Mouse (Mus musculus) T-helper 1 cell (primary cell): Measurements from ENCODE around the gene Ccer2.

Experiments used
- in situ Hi-C: fragments of 300-600 bp; cut with MboI, MseI; formaldehyde crosslinking; loops from one replicate; pipeline ENCODE4 v1.15.1; 2025; ENCODE audit warnings: high pct_unique_total_duplicates

Gene Ccer2

DNA sequence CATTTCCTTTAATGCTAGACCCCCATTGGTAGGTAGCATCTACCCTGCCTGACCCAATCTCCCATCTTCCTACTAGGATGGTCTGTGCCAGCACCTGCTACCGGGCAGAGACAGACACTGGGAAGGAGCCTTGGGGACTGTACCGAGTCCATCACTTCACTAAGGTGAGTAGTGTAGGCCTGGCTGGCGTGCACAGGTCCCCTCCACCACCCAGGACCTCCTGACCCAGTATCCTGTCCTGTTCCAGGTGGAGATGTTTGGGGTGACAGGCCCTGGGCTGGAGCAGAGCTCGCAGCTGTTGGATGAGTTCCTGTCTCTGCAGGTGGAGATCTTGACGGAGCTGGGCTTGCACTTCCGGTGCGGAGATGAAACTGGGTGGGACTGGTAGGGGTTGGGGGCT, 6.0 kb upstream of the Ccer2 start:
- in situ Hi-C loops = no loop called here

GRCm38 (mm10) chr7:28758623-28759022, 2.6 kb downstream of the Ccer2 start:
- in situ Hi-C loops = no loop called here

GRCm38 (mm10) chr7:28761907-28762306, 5.9 kb downstream of the Ccer2 start:
- in situ Hi-C loops = loop anchor here (5.0 kb wide), 1 partner anchor 1780 kb away; no protein-coding TSS in a partner anchor

DNA sequence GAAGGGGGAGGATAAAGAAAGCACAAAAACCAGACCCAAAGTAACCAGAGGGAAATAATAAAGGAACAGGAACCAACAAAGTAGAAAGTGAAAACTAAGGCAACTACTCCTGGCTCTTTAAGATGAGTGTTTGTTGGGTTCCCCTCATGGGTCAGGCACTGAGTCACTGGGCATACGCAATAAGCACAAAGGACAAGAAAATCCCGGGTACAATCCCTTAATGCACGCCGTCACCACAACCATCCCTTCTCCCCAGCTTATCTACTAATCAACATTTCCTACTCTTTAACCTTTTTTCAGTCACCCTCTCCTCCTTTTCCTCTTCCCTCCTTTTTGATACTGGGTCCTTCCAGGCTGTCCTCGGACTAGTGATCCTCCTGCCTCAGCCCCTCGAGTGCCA, 9.2 kb downstream of the Ccer2 start:
- in situ Hi-C loops = no loop called here

GRCm38 (mm10) chr7:28766173-28766879, 10.4 kb downstream of the Ccer2 start, which contains the start of gene Sirt2:
Gene Sirt2, plus strand, starts transcription at chr7:28766735.
- in situ Hi-C loops = no loop called here

DNA sequence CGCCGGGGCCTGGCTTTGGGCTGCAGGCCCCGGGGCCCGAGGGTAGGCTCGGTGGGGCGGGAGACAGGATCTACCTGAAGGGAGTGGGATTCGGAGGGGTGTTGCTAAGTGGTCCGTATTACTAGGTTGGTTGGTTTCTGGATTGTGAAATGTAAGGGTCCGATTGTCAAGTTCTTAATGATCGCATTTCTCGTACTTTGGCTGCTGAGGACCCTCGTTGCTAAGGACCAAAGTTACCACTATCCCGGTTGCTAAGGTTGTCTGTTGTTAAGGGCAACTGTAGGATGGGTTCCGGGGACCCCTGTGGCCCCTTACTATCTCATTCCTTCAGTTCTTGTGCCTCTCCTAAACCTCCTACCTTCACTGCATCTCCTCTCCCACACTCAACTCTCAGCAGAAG, 10.9 kb downstream of the Ccer2 start:
- in situ Hi-C loops = no loop called here

- in situ Hi-C loops = no loop called here
Measured at GRCm38 (mm10) chr7:28767462-28767965, 11.5 kb downstream of the Ccer2 start, which contains the start of gene Nfkbib. Gene Nfkbib, minus strand, starts transcription at chr7:28767512.

- in situ Hi-C loops = no loop called here
Measured at GRCm38 (mm10) chr7:28769414-28769958, 13.5 kb downstream of the Ccer2 start.

DNA sequence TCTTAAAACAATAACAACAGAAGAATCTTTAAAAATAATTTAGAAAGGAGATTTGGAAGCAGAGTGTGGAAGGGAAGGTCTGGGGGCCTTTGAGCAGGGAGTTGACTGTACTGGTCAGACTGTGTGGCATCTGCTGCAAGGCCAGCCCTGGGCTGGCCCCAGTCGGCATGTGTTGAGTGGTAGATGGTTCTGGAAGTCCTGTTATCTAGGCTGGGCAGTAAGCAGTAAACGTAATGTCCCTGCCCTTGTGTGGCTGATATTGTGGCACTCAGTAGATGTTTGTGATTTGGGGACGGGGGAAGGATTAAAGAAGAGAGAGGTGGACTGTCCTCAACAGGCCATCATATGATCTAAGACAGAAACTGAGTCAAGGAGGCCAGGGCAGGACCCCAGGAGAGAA, 14.3 kb downstream of the Ccer2 start:
- in situ Hi-C loops = no loop called here

GRCm38 (mm10) chr7:28771867-28772266, 15.9 kb downstream of the Ccer2 start:
- in situ Hi-C loops = no loop called here

- in situ Hi-C loops = no loop called here
Measured at GRCm38 (mm10) chr7:28773163-28773562, 17.2 kb downstream of the Ccer2 start.

DNA sequence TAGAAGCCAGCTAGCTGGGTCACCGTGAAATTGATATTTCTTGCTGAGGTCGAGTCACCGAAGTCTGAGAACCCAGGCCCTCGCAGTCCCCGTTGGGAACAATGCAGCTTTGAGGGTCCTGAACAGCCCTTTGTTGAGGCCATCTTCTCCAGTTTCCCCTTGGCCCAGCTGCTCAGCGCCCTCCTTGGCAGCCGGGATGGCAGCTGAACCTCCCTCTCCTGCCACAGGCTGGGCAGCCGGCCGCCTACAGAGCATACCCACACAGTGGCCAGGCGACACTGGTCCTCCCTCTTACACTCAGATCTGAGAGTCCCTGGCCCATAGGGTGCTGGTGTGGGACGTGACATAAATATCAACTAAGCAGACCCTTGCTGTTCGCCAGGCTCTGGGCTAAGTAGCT, 18.2 kb downstream of the Ccer2 start:
- in situ Hi-C loops = no loop called here

DNA sequence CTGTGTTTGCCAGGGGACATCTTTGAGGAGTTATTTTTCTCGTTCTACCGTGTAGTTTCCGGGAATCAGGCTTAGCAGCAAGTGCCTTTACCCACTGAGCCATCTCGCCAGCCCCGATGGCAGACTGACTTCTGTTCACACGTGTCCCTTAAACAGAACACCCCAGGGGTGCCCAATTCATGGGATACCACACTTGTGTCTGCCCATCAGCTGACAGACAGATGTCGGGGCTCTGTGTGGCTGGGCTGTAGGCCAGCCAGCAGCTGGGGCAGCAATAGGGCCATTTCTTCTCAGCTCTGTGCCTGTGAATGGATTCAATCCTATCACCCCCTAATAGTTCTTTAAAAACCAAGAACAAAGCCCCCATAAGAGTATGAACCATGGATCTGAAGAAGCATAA, 19.2 kb downstream of the Ccer2 start:
- in situ Hi-C loops = no loop called here

- in situ Hi-C loops = no loop called here
Measured at GRCm38 (mm10) chr7:28778825-28779224, 22.9 kb downstream of the Ccer2 start.

- in situ Hi-C loops = no loop called here
Measured at GRCm38 (mm10) chr7:28780067-28780658, 24.2 kb downstream of the Ccer2 start.

- in situ Hi-C loops = no loop called here
Measured at GRCm38 (mm10) chr7:28780857-28781256, 24.9 kb downstream of the Ccer2 start.

DNA sequence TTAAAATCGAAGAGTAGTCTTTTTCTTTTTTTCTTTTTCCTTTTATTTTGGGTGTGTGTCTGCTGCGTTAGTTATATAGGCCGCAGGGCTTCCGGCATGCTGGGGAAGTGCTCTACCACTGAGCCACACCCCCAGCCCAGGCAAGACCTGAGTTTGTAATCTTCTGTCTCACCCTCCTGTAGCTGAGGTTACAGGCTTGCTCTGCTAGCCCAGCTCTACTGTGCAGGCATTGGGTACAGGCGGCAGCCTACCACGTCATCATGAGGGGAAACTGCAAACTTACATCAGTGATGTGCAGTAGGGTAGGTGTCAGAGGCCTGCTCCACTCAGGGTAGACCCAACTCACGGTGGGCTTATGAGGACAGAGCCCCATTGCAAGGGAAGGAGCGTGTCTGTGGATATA, 25.3 kb downstream of the Ccer2 start:
- in situ Hi-C loops = no loop called here

- in situ Hi-C loops = no loop called here
Measured at GRCm38 (mm10) chr7:28785161-28785560, 29.2 kb downstream of the Ccer2 start.

DNA sequence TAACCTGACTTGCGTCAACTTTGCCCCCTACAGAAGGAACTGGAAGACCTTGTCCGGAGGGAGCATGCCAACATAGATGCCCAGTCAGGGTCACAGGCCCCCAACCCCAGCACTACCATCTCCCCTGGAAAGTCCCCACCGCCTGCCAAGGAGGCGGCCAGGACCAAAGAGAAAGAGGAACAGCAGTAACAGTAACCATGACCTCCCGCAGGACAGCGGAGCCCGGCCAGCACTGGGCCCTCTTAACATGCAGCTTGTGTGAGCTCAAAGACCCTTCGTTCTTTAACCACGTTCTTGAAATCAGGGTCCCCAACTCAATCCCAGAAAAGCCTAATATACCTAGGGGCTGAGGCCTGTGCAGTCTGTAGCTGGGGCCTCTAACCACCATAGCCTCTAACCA, 31.9 kb downstream of the Ccer2 start:
- in situ Hi-C loops = no loop called here

DNA sequence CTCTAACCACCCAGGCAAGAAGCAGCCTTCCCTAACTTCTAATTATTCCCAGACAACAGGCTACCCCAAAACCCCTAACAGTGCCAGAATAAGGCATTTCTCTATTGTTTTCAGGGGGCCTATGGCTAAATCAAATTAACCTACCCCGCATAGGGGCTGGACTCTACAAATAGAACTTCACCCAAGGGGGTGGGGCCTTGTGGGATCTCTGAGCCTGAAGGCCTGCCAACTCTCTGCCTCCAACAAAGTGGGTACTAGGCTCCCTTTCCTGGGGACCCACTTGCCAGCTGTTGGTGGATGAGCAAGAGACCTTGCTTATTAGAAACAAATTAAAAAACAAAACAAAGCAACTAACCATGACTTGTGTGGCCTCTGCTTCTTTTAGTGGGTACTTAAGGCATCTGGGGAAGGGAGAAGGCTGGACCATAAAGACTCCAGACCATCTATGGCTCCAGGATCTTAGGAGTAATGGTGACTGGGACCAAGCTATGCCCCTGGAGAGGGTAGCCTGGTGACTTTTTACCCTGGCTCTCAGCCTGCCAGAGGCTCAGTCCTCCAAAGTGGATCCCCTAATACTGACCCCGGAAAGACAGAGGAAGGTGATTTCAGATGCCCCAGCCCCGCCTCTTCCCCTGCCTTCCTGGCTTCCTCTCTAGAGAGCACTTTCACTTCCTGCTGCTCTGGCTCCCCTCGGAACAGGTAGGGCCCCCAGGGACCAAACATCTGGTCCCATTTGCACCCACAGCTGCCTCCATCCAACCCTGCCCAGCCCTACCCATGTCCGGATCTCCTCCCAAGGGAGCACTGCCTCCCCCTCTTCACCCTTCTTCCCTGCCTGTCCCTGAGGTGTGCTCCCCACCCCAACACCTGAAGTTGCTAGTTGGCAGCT, 32.6 kb downstream of the Ccer2 start, which contains the start of gene Rinl:
Rinl (plus strand) TSS at position 663 of the 889 bp plus-strand sequence.
- in situ Hi-C loops = no loop called here

DNA sequence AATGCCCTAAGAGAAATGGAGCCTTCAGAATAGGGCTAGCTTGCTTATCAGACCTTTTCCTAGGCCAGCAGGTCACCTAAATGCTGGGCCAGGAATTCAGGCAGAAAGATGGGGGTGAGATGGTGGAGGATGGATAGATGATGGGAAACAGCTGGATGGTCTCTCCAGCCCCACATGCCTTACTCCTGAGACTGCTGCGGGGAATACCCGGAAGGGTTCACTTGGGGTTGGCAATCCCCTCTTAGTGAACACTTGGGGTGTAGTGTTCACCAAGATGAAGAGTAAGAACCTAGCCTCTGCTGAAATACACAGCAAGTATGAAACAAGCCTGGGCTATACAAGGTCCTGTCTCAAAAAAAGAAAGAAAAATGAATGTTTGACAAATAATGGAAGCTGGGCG, 33.3 kb downstream of the Ccer2 start:
- in situ Hi-C loops = no loop called here
